Mouse (Mus musculus): ENCODE results near the gene Epb41l1. TPM values are rescaled to one million over a fixed set of nuclear protein-coding genes. Genes with fewer than 3 reads are reported as not detected.
A peak's percentile ranks its signal among the peaks of the same experiment; 100 is the strongest.

Epb41l1 gene
- polyA plus RNA-seq, 1 experiment = 226 TPM

DNA sequence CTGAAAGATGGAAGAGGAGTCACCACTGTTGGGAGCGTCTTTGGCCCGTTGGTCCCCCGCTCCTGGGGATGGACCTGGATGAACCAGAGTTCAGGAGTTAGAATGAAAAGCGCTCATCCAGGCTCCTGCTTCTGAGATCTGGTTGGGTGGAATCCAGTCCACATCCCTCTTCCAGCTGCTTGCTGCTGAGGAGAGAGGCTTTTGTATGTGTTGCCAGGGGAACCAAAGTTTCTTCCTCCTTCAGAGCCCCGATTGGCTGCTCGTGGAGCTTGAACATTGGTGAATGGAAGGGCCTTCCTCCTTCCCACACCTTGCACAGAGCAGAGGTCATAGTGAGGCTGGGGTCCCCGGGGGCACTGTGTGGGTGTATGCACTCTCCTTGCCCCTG is 31.4 kb downstream of the Epb41l1 start:
- no peak for TF ChIP-seq CTCF (IDR thresholded peaks at IDR 0.05; ENCODE audit: extremely low read depth, insufficient read depth, low read length)
- TF ChIP-seq POLR2A (IDR thresholded peaks at IDR 0.05; ENCODE audit: extremely low read depth, insufficient read depth, low read length) = no peak

DNA sequence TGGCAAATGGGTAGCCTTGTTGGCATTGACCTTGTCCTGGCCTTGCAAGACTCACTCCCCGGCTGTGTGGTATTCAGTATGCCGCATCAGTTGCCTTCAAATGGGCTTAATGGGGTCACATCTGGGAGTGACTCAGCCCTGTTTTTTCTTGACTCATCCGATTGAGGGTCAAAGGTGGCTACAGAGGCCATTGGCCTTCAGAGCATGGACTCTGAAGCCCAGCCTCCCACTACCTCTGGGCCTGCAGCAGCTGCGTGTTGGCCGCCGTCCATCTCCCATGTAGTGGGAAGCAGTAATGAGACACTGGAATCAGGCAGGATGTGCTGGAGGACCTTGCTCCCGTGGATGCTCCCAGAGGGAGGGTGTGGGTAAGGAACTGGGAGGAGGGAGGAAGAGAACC is 33.1 kb downstream of the Epb41l1 start:
- H3K27ac ChIP-seq (ENCODE audit: insufficient read depth, low read length) = no peak overlapping the region
- H3K4me3 ChIP-seq (ENCODE audit: insufficient read depth, low read length) = no peak overlapping the region
- TF ChIP-seq CTCF (IDR thresholded peaks at IDR 0.05; ENCODE audit: extremely low read depth, insufficient read depth, low read length) (no peak), POLR2A (IDR thresholded peaks at IDR 0.05; ENCODE audit: extremely low read depth, insufficient read depth, low read length) (no peak)
- H3K4me1 ChIP-seq (ENCODE audit: control insufficient read depth, insufficient read depth, low read length) = no peaks in the 10 kb centered on the region

More for the DNA sequence above, 31.4 kb downstream of the Epb41l1 start:
- no peaks in the 10 kb centered on the region for H3K4me1 ChIP-seq (ENCODE audit: control insufficient read depth, insufficient read depth, low read length)
- no peak overlapping the region for H3K27ac ChIP-seq (ENCODE audit: insufficient read depth, low read length)
- H3K4me3 ChIP-seq (ENCODE audit: insufficient read depth, low read length) = no peak overlapping the region

DNA sequence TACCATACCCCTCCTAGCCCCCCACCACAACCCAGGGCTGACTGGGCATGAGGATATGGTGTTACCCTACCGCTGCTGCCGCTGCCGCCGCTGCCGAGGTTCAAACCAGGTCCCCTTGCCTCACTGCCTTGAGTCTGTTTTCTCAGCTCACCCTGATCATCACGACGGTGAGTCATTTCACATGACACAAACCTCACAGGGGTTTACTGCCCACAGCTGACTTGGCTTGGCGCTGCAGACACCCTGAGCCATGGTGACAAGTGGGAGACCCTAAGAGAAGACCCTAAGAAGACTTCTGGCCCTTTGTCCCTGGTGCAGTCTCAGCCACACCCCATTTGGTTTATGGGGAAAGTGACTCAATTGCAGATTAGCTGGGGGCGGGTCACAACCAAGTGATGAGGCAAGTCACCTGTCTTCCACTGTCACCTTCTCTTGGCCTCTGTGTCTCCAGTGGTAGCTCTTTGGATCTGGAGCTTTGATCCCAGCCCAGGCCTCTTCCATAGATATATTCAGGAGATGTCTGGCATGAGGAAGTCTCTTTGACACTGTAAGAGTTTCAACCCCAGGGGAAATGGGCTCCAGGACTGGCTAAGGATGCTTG is 34.9 kb downstream of the Epb41l1 start:
- H3K27ac ChIP-seq (ENCODE audit: insufficient read depth, low read length) = no peak overlapping the region
- H3K4me3 ChIP-seq (ENCODE audit: insufficient read depth, low read length) = no peak overlapping the region
- H3K4me1 ChIP-seq (ENCODE audit: control insufficient read depth, insufficient read depth, low read length) = no peaks in the 10 kb centered on the region; the same call in 1 of the 2 replicates
- no peak for TF ChIP-seq CTCF (IDR thresholded peaks at IDR 0.05; ENCODE audit: extremely low read depth, insufficient read depth, low read length)
- TF ChIP-seq POLR2A (IDR thresholded peaks at IDR 0.05; ENCODE audit: extremely low read depth, insufficient read depth, low read length) = no peak

DNA sequence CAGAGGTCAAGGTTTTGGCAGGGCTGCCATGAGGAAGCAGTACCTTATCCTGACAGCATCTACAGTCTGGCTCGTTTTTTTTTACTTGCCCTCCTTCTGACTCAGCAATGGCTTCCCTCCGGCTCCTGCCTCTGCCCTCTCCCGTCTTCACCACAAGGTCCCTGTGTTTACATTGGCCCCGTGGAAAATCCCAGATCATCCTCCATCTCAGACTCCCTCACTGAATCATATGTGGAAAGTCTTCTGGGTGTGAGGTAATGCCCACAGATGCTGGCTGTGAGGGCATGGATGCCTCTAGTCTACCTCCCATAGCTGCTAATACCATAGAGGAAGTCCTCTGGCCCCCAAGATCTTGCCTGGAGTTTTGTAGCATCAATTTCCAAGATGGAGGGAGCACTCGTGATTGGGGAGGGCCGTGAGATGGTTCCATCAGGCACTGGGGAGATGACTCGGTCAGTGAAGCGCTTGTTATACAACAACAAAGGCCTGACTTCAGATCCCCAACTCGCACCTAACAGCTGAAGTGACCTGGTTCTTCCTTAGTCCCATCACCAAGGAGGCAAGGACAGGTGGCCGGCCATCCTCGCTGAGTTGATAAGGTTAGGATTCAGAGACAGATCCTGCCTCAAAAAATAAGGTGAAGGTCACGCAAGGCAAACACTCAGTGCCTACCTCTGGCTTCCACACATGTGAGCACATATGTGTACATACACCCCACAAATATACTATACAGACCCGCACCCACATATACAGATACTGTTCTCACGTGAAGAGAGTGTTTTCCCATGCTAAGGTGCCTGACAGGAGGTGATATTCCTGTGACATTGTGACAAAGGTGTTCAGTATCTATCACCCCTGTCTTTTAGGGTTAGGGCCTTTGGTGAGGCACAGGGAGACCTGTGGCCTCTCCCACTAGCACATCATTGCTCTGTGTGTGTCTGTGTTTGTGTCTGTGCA is 36.0 kb downstream of the Epb41l1 start:
- H3K4me1 ChIP-seq (ENCODE audit: control insufficient read depth, insufficient read depth, low read length) = no peaks in the 10 kb centered on the region; the same call in 1 of the 2 replicates
- H3K27ac ChIP-seq (ENCODE audit: insufficient read depth, low read length) = no peak overlapping the region
- no peak for TF ChIP-seq POLR2A (IDR thresholded peaks at IDR 0.05; ENCODE audit: extremely low read depth, insufficient read depth, low read length)
- no peak for TF ChIP-seq CTCF (IDR thresholded peaks at IDR 0.05; ENCODE audit: extremely low read depth, insufficient read depth, low read length)
- no peak overlapping the region for H3K4me3 ChIP-seq (ENCODE audit: insufficient read depth, low read length)

DNA sequence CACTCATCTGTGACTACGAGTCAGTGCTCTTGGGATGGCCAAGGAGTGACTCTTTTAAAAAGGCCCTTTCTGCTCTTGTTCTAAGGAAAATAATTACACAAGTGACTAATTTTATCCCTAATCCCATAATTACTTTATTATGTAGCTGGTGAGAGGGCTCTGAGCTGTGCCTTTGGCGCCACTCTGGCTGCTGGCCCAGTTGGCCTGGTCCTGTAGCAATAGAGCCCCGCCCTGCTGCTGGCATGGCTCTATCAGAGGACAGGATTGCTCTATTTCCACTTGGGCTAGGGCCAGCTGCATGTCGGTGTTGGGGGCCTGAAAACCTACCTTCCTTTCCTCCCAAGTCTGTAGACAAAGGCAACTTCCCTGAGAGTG is 36.6 kb downstream of the Epb41l1 start:
- H3K4me3 ChIP-seq (ENCODE audit: insufficient read depth, low read length) = no peak overlapping the region
- H3K27ac ChIP-seq (ENCODE audit: insufficient read depth, low read length) = no peak overlapping the region
- no peak for TF ChIP-seq POLR2A (IDR thresholded peaks at IDR 0.05; ENCODE audit: extremely low read depth, insufficient read depth, low read length)
- no peak for TF ChIP-seq CTCF (IDR thresholded peaks at IDR 0.05; ENCODE audit: extremely low read depth, insufficient read depth, low read length)
- no peaks in the 10 kb centered on the region; the same call in 1 of the 2 replicates for H3K4me1 ChIP-seq (ENCODE audit: control insufficient read depth, insufficient read depth, low read length)

DNA sequence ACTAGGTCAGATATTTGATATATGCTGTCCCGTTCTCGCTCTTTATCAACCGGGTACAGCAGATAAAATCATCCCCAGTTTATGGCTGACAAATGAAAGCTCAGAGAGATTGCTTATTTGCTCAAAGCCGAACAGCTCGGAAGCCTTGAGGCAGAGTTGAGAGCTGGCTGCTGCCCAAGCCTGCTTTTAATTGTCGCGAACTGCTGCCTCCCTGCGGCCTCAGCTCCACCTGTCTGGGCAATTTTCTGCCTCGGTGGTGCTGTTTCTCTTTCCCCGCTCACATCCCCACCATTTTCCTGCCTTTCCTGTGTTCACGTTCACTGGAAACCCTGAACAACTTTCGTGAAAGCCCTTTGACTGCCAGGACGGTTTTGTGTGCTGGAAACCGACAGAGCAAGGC is 39.8 kb downstream of the Epb41l1 start:
- H3K4me1 ChIP-seq (ENCODE audit: control insufficient read depth, insufficient read depth, low read length) = no peaks in the 10 kb centered on the region; the same call in 1 of the 2 replicates
- TF ChIP-seq POLR2A (IDR thresholded peaks at IDR 0.05; ENCODE audit: extremely low read depth, insufficient read depth, low read length) = no peak
- peak; percentile 56 for TF ChIP-seq CTCF (IDR thresholded peaks at IDR 0.05; ENCODE audit: extremely low read depth, insufficient read depth, low read length)
- H3K4me3 ChIP-seq (ENCODE audit: insufficient read depth, low read length) = no peak overlapping the region
- no peak overlapping the region for H3K27ac ChIP-seq (ENCODE audit: insufficient read depth, low read length)

DNA sequence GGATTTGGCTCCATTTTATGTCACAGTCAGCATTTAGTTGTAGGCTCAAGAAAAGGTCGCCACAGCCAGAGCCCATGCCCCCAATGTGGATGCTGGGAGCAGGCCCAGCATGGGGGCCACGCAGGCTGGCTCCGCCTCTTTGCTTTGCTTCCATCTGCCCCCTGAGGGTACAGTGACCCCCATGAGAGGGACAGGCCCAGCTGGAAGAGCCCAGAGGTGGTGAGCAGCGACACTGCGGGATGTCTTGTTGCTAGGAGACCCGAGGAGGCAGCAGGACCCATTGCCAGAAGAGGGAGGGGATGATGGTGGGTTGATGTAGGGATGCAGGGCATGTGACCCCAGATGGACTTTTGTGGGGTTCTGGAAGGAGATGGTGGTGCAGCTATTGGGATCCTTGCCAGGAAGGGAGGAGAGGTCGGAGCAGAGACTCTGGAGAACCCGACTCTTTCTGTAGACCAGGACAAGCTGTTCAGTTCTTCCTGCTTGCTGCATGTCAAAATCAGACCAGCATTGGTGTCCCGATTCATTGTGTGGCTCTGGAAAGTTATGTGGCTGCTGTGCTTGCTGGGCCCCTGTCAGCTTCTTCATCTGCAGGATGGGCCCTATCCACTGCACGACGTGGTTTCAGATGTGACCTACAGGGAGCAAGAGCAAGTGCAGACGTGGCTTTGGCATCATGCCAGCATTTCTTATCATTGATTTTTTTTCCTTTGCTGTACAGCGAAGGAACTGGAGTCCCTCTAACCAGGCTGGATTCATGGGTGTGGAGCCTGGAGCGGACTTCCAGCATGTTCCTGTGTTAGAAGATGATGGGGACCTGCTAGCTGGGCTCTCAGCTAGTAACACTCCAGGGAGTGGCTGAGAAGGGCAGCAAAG is 41.7 kb downstream of the Epb41l1 start:
- Histone ChIP-seq H3K27ac (ENCODE audit: insufficient read depth, low read length) (no peak overlapping the region), H3K4me3 (ENCODE audit: insufficient read depth, low read length) (no peak overlapping the region), H3K4me1 (ENCODE audit: control insufficient read depth, insufficient read depth, low read length) (no peaks in the 10 kb centered on the region; the same call in 1 of the 2 replicates)
- no peak for TF ChIP-seq CTCF (IDR thresholded peaks at IDR 0.05; ENCODE audit: extremely low read depth, insufficient read depth, low read length)
- no peak for TF ChIP-seq POLR2A (IDR thresholded peaks at IDR 0.05; ENCODE audit: extremely low read depth, insufficient read depth, low read length)

DNA sequence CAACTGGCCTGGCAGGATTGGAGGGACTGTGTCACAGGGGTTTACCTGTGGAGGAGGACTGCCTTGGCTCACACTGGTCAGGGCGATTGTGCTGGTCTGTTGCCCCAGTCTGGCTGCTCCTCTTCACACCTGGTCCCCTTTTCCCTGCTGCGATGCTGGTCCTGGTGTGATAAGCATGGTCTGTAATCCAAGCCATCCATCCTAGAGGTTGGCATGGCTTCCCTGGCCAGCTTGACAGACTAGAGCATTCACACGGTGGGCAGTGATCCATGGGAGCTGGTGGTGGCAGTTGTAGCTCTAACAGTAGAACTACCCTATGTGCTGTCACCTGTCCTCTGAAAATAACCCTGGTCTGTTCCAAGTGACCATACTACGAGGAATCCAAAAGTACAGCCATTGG is 43.7 kb downstream of the Epb41l1 start:
- TF ChIP-seq CTCF (IDR thresholded peaks at IDR 0.05; ENCODE audit: extremely low read depth, insufficient read depth, low read length) (no peak), POLR2A (IDR thresholded peaks at IDR 0.05; ENCODE audit: extremely low read depth, insufficient read depth, low read length) (no peak)
- H3K4me1 ChIP-seq (ENCODE audit: control insufficient read depth, insufficient read depth, low read length) = no peaks in the 10 kb centered on the region; the same call in 1 of the 2 replicates
- H3K27ac ChIP-seq (ENCODE audit: insufficient read depth, low read length) = no peak overlapping the region
- no peak overlapping the region for H3K4me3 ChIP-seq (ENCODE audit: insufficient read depth, low read length)

DNA sequence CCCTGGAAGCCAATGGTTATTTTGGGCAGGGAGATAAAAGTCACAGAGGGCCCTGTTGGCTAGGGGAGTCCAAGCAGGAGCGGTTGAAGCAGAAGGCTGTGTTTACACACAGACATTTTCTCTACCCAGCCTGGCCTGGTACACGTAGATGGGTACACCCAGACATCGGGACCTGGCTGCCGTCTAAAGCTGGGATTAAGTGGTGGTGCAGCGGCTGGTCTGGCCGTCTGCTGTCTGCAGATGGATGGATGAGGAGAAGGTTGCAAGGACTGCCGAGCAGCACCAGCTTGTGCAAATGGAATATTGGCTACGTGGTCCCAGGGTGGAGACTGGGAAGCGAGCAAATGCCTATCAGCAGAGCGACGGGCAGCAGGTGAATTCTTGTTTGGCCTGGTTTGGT is 46.8 kb downstream of the Epb41l1 start:
- Histone ChIP-seq H3K4me3 (ENCODE audit: insufficient read depth, low read length) (no peak overlapping the region), H3K27ac (ENCODE audit: insufficient read depth, low read length) (no peak overlapping the region), H3K4me1 (ENCODE audit: control insufficient read depth, insufficient read depth, low read length) (no peaks in the 10 kb centered on the region)
- TF ChIP-seq POLR2A (IDR thresholded peaks at IDR 0.05; ENCODE audit: extremely low read depth, insufficient read depth, low read length) (no peak), CTCF (IDR thresholded peaks at IDR 0.05; ENCODE audit: extremely low read depth, insufficient read depth, low read length) (no peak)

All from cortical plate, adult 2 months (tissue).